Mouse (Mus musculus) gastrocnemius, adult 18-20 months (tissue): ENCODE measurements at regions not wholly inside any gene's neighbourhood (a gene's known extent, or its start where the extent isn't known, plus 50 kb on each side); places are given as distances from the start of the nearest gene placed in this dataset.

Source experiments
- DNase-seq: peaks from one replicate; pipeline ENCODE4 v3.0.0; 2021; ENCODE audit warnings: low spot score

- DNase-seq = no peak
These were observed 53.5 kb upstream of the Ercc6l2 start for GRCm38 (mm10) chr13:63761542-63761941.
